Mouse (Mus musculus) NIH3T3 (cell line): ENCODE results near the gene Dlg2.

Experiments used
- DNase-seq: peaks from one replicate; pipeline ENCODE4 v3.0.0-alpha.2; 2012; ENCODE audit warnings: low read depth

Dlg2 gene

DNA sequence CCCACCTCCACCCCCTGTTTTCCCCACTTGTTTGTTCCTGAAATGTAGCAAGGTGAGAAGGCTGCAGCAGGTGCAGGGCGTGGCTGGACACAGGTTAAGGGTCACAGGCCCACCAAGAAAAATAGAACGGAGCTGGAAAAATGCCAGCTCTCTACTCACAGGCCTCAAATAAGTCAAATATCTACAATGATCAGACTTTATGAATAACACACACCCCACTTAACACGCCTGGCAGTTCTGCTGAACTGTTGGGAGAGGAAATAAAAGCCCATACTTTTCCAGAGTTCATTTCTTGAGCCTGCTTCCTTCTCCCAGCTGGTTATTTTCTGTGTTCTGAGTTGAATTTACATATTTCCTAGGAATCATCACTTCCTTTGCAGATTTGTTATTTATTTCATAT is 967.4 kb downstream of the Dlg2 start:
- no peak for DNase-seq

DNA sequence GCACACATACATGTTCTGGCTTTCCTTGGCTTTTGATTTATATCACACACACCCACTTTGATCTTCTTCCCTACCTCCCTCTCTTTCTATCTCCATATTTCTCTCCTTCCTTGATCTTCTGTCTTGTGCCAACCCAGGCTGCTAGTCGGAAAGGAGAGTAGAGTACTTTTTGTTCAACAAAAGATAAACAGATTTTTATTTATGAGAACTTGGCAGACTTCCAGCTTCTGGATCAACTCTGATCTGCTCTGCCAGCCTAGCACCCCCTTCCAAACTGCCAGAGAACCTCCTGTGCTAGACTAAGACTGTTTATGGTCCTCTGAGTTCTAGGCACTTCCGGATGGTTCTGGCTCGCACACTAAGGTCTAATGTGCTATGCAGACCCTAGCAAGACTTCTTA is 968.3 kb downstream of the Dlg2 start:
- peak; percentile 5 for DNase-seq

DNA sequence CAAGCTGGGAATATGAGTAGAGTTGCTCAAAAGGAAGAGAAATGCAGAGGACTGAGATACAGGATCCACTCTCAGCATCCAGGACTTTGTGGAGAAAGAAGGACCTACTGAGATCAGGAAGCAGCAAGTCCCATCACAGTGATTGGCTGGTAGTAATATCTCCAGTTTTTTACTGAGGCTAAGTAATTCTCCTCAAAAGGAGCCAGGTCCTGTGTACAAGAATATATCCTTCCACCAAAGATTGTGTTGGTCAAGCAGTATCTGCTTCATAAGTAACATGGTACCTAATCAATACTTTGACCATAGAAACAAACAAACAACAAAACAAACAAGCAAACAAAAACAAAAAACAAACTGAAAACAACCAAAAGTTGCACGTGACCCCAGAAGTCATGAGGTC is 980.3 kb downstream of the Dlg2 start:
- DNase-seq = no peak

DNA sequence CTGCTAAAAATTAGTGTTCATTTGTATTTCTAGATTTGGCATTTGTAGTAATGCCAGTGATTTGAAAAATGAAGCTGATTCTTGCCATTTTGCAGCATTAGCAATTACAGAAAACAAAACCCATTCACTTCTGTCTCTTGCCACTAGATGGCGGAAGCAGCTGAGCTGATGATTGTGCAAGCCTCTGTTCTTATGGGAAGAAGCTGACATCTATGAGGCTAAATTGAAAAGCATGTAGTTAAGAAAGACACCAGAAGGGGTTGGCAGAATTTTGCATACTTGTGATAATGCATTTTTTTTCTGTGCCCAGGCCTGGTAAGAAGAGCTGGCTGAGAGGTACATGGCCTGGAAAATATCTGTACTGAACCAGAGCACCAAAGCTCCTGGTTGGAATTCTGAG is 980.7 kb downstream of the Dlg2 start:
- DNase-seq = peak; percentile 80

DNA sequence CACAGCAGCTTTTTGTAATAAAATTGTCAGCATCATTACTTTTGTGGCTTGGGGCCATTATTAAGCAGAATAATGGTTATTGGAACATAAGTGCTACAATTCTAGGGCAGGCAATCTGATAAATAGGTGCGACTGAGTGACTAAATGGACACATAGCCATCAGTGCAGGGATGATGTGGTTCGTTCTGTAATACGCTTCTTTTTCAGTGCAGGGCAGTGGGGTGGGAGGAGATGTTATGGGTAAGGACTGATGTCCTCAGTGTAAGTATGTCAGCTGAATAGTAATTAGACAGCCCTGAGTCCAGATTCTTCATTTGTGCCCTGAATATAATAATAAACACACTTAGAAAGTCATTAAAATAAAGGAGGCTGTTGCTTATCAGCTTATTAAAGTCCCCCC is 984.9 kb downstream of the Dlg2 start:
- DNase-seq = no peak

DNA sequence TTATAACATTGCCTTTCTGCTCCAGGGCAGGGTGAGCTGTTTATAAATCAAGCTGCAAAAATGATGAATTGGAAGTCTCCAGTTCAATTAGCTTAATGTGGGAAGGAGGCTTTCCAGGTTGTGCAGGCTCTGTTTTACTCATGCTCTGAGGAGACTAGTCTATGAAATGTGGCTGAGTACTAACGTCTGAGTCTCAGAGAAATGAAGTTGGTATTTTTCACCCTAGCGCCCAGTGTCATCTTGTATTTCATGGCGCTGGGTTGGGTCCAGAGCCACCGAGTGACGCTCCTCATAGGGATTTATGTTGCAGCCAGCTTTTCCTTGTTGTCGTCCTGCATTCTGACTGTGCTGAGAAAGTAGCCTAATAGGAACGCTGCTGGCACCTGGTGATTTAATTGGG is 986.8 kb downstream of the Dlg2 start:
- DNase-seq = no peak

DNA sequence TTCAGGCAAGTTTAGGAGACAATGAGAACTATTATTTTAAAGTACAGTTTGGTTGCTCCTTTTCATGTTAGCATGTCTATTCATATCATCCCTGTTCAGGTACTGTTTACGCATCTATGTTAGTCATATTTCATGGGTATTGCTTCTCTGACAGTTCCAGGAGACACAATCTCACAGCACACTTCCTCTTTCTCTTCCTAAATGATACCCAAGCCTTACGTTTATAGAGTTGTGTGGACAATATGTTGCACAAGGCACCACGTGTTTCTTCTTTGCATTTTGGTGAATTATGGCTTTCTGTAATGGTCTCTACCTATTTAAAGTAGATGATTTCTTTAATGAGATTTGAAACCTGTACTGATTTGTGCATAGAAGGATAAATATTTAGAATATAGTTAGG is 990.6 kb downstream of the Dlg2 start:
- no peak for DNase-seq

DNA sequence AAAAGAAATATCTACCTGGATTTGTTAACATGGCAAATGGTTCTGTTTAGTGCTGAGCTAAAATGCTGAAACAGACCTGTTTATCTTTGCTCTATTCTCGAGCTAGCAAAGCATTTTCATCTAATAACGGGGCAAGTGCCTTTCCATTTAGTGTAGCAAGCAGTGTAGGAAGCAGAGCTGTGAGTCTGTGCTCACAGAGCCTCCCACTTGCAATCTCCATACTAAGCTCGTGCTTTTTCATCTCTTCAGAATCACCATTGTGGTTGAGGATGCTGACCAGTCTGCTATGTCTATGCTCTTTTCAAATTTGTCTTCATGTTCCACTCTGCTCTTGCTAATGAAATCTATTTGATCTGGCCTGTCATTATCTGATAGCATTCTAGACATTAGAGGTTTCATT is 1002.7 kb downstream of the Dlg2 start:
- no peak for DNase-seq

DNA sequence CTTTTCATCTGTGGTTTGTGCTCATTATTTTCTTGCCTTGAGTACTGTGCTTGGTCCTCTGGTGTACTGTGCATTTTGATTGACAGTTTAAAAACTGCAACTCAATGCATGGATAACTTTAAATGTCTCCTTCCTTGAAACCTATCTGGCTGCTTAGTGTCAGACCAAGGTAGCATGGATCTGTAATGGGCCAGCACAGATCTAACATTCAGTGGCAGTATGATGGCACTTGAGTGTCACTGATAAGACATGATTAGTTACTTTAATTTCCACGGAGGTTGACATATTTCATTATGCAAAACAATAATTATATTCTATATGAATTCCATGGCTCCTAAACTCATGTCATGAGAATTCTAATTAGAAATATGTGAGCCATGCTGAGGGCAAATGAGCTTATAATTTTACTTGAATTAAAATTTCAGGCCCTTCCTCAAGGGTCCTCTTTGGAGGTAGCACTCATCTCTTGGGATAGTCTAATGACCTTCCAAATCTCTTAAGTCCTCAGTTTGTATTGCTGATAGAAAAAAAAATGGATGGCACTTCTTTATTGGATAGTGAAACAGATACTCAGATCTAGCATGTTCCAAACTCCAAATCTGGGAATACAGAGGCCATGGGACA is 1005.2 kb downstream of the Dlg2 start:
- DNase-seq = no peak

DNA sequence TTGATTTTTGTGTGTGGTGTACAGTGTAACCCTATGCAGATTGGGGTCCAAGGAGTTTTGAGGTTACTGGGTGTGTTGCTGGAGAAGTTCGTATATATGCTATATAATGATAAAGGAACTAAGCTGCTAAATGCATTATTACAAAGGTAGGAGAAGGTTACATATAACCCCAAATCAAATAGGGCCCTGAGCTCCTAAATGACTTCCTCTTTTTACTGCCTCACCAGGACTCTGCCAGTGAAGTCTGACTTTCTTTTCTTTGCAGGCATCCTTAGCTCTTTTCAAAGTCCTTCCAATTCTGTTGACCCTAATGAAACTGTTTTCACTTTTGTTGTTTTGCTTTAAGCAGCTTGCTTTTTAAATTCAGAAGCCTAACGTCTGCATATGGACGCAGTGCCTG is 1016.8 kb downstream of the Dlg2 start:
- no peak for DNase-seq

DNA sequence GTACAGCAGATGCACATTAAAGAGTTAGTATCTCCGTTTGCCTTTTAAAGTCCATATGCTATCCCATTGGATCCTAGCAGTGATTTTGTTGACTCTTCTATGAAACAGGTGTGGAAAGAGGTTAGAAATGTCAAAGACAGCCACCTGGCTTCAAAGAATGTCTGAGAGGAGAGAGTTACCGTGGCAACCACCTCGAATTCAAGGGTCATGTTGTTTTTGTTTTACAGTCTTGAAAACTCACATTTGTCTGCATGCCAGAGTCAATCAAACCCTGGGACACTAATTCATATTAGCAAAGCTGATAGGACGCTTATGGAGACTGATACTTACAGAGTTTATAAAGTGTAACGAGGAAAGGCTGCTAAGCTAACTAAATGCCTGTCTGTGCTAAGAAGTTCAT is 1019.1 kb downstream of the Dlg2 start:
- no peak for DNase-seq

DNA sequence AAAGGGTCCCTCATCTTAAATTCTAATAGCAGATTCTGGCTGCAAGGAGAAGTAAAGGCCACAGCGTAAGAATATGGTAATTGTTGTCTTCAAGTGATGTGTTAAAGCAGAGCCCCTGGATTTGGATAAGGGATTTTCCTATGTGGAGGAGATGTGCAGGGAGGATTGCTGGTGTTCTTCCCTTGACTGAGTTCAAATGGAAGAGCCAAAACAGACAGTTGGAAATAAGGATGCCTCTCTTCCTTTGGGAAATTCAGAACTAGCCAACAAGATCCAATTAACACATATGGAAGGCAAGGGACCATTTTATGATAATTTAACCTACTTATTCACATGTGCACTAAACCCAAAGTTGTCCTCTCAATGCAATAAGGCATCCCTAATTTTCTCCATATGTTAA is 1034.6 kb downstream of the Dlg2 start:
- DNase-seq = no peak

DNA sequence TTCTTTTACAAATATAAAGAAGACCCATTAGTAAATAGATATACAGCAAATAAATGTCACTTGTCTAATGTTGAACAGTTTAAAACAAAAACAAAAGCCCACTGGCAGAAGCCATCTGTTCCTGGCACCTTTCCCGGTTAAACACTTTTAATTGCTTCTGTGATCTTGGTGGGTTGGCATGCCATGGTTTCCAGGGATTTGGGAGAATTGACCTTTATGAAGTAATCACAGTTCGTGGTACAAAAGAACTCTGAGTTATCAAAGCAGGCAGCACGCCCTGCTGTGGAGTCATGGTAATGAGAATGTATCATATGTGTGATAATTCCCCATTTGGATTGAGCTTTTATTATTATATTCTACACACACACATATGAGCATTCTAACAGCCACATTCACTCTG is 1038.0 kb downstream of the Dlg2 start:
- no peak for DNase-seq

DNA sequence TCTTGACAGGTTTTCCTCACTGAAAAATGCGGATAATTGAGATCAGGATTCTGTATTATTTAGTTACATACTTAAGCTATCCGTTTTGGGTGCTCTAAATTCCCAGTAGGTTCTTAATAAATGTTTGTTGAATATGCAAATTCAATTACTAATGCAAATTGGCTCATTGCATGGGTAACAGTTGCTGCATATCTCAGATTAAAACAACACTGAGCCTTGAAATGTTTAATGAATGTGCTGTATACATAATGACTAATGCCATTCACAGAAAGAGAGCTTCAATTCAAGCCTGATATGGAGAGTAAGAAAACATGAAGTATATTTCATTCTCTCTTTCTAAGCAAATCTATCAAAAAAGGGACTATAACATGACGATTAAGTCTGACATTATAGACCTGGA is 1039.8 kb downstream of the Dlg2 start:
- DNase-seq = no peak

DNA sequence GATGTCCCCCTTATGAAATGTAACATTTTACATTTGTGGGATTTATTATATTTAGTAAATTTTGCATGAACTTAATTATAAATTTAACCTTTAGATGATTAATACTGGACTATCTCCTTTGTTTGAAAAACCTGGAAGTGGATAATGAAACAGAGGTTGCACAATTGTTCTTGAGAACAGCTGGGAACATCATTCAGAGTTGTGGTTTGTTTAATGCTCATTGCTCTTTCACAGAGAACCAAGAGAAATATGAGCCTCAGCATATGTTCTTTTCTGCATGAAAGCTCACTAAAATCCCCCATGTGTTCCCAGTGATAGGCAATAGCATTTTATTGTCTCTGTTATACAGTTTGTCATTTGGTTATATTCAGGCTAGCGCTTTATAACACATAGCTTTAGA is 1049.4 kb downstream of the Dlg2 start:
- DNase-seq = no peak

DNA sequence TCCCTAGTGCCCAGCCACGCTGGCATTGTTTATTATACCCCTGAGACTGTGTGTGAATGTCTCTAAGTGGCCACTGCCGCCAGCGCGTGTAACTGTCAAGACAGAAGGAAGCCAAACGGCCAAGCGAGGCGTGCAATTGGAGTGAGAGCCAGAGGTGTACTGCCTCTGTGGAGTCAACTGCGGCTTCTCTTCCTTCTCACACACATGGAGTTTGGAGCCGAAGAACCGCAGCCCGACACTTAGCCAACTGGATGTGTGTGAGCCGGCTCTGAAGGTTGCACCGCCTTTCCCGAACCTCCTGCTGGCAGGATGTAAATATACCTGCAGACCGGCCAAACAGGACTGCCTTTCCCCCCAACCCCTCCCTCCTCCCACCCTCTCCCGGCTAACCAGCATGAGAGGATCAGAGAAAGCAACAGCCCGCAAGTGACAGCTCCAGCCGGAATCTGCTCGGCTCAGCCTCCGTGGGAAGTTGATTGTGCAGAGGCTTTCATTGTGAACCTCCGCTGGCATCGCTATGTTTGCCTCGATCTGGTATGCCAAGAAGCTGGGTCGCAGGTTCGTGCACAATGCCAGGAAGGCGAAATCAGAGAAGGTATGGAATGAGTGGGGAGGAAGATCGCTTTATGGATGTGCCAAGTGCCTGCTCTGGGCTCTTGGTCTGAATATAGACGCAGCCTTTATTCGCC is 1066.3 kb downstream of the Dlg2 start:
- DNase-seq = no peak

DNA sequence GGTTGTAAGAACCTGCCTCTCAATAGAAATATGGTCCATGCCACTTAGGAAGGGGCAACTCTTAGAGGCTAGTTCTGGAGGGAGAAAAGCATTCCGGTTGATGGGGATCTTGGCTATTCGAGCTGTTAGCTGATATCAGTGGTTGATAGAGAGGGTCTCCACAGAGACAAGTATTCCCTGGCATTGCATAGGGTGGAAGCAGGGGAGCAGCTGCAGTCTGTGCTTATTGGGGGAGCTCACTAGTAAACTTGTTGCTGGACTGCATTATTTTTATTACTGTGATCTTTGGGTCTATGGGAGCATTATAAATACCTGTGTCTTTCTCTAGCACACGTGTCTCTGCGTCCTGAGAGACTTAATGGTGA is 1066.8 kb downstream of the Dlg2 start:
- no peak for DNase-seq

DNA sequence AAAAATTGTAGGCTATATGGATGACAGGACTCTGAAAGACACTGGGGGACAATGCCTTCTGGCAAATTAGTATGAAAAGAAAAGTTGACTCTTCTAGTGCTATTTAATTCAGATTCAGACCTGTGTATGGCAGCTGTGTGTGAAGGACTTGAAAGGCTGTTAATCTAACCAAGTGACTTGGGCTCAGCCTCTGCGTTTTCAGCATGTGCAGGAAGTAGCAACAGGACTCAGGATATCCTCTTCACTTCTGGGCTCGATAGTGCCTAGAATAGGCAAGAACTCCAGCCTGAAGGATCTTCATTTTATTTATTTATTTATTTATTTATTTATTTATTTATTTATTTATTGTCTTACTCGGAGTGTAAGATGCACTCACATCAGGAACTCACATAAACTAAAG is 1068.1 kb downstream of the Dlg2 start:
- no peak for DNase-seq

DNA sequence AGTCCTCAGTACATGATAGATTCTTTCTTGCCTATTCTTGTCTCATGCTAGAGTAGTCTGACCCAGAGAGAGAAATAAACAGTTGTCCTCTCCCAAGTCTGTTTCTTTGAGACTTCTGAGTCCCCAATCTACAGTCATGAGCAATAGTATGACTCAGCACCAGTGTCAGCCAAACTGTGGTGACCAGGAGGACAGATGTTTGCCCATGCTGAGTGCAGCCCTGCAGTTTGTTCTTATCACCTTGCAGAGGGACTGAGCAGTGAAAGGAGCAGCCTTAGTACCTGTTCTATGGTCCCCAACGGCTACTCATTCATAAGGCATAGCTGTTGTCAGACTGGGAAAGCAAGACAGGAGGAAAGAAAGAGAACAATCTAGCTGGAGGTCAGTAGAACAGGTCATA is 1072.3 kb downstream of the Dlg2 start:
- DNase-seq = no peak

DNA sequence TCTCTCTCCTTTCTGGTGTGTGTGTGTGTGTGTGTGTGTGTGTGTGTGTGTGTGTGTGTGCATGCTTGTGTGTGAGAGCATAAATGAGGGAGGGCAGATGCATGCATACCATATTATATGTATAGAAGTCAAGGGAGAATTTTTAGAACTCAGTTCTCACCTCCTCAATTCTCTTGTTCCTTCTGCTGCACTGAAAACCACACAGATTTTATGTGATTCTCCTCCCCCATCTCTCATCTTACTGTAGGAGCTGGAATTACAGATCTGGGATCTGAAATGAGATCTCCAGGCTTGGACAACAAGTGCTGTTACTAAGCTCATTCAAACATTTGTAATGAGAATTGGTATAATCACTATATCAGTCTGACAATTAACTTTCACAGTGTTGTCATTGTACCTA is 1081.1 kb downstream of the Dlg2 start:
- no peak for DNase-seq

DNA sequence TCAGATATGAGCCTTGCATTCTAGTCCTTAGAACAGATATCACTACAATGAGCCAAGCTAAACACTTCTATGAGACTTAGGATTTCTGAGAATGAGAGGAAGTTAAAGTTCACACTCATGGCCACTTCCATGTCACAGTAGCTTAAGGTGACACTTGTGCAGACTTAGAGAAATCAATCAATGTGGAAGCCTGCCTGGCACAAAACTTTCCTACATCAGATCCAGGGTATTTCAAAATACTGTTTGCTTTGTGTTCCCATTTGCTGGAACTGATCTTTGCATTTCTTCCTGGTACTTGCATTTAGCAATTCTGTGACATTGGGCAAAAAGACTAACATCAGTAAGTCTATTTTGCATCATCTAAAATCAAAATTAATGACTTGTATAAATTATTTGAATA is 1091.0 kb downstream of the Dlg2 start:
- DNase-seq = no peak

DNA sequence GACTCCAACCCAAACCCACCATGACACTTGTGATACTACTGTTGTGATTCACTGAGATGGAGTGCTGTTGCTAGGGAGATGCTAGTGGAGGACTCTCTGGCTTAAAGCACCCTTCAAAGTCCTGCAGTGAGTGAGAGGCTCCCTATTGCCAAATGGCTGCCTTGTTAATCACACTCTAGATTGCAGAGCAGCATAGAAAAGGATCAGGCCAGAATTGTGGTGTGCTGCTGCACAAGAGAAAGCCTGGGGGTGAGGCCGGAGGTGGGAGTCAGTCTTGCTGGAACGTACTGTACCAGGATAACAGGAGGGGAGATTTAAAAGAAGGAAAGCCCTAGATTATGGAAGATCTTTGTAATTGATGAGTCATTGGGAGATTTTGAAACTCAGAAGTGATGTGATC is 1094.5 kb downstream of the Dlg2 start:
- peak; percentile 42 for DNase-seq

DNA sequence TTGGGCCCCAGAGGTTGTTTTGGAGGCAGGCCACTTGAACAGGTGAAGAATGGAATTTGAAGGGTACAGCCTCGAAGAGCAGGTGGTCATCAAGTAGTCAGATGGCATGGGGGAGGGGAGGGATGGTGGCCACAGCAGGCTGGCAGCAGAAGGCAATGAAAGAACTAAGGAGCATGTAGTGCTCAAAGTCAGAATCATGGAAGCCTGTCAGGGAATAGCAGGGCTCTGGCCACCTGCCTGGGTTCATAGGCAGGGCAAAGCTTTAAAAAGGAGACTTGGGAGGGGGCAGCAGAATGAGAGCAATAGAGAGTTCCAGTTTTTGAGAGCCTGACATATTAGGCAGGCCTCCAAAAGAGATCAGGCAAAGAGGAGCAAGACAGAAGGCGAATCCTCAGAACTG is 1096.2 kb downstream of the Dlg2 start:
- DNase-seq = no peak

DNA sequence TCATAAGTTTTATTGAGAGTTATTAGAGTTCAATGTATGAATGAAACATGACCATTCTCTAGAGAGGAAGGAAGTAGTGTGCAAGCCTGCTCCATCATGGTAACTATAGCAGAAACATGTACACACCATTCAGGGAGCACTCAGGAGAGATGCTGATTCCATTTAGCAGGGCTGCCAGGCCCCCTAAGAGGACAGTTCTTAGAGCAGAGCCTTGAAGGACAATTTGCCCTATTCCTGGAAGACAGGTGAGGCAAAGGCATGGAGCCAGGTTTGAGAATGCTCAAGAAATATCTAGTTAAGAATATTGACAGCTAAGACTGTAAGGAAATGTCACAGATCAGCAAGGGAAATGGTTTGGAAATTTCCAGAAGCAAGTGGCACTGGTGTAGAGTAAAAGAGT is 1096.8 kb downstream of the Dlg2 start:
- no peak for DNase-seq
